Mouse (Mus musculus) myocyte (in vitro differentiated cells): ENCODE results near the gene Acss2.

Experiments
- E2F4 ChIP-seq: IDR thresholded peaks from one replicate; pipeline ENCODE4 v1.6.1; 2011; ENCODE audit warnings: mild to moderate bottlenecking, control low read depth, moderate library complexity; ENCODE audit not compliant: insufficient read depth
- MAX ChIP-seq: IDR thresholded peaks from one replicate; pipeline ENCODE4 v1.6.1; 2011; ENCODE audit warnings: low read depth, mild to moderate bottlenecking, control low read depth
- MYOD1 ChIP-seq, 3 experiments: IDR thresholded peaks; one replicate each; pipeline ENCODE4 v1.6.1; 2011; ENCODE audit warnings: control low read depth in 2 of 3, low read depth in 2 of 3, mild to moderate bottlenecking in 2 of 3, moderate library complexity in 1 of 3; ENCODE audit not compliant: insufficient read length in 2 of 3, control insufficient read depth in 1 of 3
- POLR2A ChIP-seq: IDR thresholded peaks from one replicate; pipeline ENCODE4 v1.6.1; 2011; ENCODE audit warnings: low read depth, mild to moderate bottlenecking, control low read depth, moderate library complexity; ENCODE audit not compliant: insufficient read length
- POLR2AphosphoS2 ChIP-seq: IDR thresholded peaks from one replicate; pipeline ENCODE4 v1.6.1; 2011; ENCODE audit warnings: low read depth, control low read depth; ENCODE audit not compliant: insufficient read length
- TCF12 ChIP-seq: IDR thresholded peaks from one replicate; pipeline ENCODE4 v1.6.1; 2011; ENCODE audit warnings: mild to moderate bottlenecking, control low read depth; ENCODE audit not compliant: poor library complexity, insufficient read depth, severe bottlenecking
- TCF3 ChIP-seq: IDR thresholded peaks from one replicate; pipeline ENCODE4 v1.6.1; 2011; ENCODE audit warnings: low read depth, control low read depth; ENCODE audit not compliant: insufficient read length
- USF1 ChIP-seq: IDR thresholded peaks from one replicate; pipeline ENCODE4 v1.6.1; 2011; ENCODE audit warnings: low read depth, mild to moderate bottlenecking, control low read depth, moderate library complexity

DNA sequence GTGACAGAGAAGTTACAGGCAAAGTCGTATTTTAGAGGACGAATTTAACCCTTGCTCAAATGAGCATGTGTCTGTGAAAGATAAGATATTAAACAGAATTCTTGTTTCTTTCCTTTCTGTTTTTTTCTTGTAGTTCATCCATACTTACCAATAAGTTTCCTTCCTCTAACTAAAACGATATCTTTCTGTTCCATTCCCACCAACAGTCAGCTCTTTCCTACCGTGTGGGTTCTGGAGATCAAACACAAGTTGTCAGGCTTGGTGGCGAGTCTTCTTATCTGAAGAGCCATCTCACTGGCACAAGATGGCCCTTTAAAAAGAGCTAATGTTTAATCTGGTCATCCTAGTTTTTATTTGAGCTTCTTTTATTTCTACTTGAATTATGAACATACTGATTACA lies 9.6 kb downstream of the Acss2 start:
- TF ChIP-seq POLR2A = no peak
- TF ChIP-seq E2F4 = no peak
- no peak for TF ChIP-seq TCF3
- no peak for TF ChIP-seq MYOD1 (IDR thresholded peaks at IDR 0.05; ENCODE audit: control insufficient read depth in 1 of 3, insufficient read length in 2 of 3, low read depth in 2 of 3)
- no peak for TF ChIP-seq MAX
- TF ChIP-seq POLR2AphosphoS2 = no peak
- TF ChIP-seq TCF12 = no peak
- no peak for TF ChIP-seq USF1
